Mouse (Mus musculus) testis, adult 2 months (tissue): ENCODE results near the gene Hist3h2ba.

Source experiments
- CTCF ChIP-seq: fragments of 200-500 bp; IDR thresholded peaks from 2 replicates; pipeline ENCODE4 v1.5.1; 2012; ENCODE audit warnings: low read depth, mild to moderate bottlenecking, inconsistent platforms, low read length, moderate library complexity; ENCODE audit not compliant: control insufficient read depth, insufficient read depth, insufficient replicate concordance
- POLR2A ChIP-seq: fragments of 200-500 bp; IDR thresholded peaks from 2 replicates; pipeline ENCODE4 v1.6.1; 2012; ENCODE audit warnings: low read depth, mild to moderate bottlenecking, inconsistent platforms, low read length, moderate library complexity; ENCODE audit not compliant: control insufficient read depth

- TF ChIP-seq POLR2A: no peak
- no peak for TF ChIP-seq CTCF
Measured at GRCm38 (mm10) chr11:58951210-58951609, 2.5 kb downstream of the Hist3h2ba start.
